Mouse (Mus musculus): ENCODE data around the gene Hnrnpk.

GRCm38 (mm10) chr13:58443787-58444186 lies 40.6 kb upstream of the Hnrnpk start:
- no peak for TF ChIP-seq POLR2A (IDR thresholded peaks at IDR 0.05; ENCODE audit: insufficient read depth, low read depth, low read length)
- no peak for TF ChIP-seq CTCF (IDR thresholded peaks at IDR 0.05; ENCODE audit: insufficient read depth, low read depth, low read length)
